Mouse (Mus musculus): ENCODE data around the gene Slc4a4. TPM values are rescaled to one million over a fixed set of nuclear protein-coding genes. Genes with fewer than 3 reads are reported as not detected.

Gene Slc4a4
- polyA plus RNA-seq, 1 experiment from 2014 or later: 1.5 TPM

- no peak overlapping the region for H3K4me2 ChIP-seq
- 74% methylated on average over 1 of the region's 1 CpGs for WGBS
- H3K9me3 ChIP-seq (ENCODE audit: control insufficient read depth, low read length): no peaks in the 10 kb centered on the region
- DNase-seq (ENCODE audit: low spot score) (no peak), ATAC-seq (replicated peaks; ENCODE audit: low FRiP score) (no peak)
- no peak overlapping the region for H3K4me3 ChIP-seq (ENCODE audit: low read depth, low read length)
- H3K27me3 ChIP-seq (replicated peaks; ENCODE audit: control insufficient read depth, insufficient read depth, low read length): no peaks in the 10 kb centered on the region
- no peaks in the 10 kb centered on the region for H3K36me3 ChIP-seq (ENCODE audit: control insufficient read depth, insufficient read depth, low read length)
- H3K27ac ChIP-seq (ENCODE audit: low read depth, low read length): no peak overlapping the region
- H3K4me1 ChIP-seq (replicated peaks; ENCODE audit: control insufficient read depth, insufficient read depth, low read length): no peaks in the 10 kb centered on the region
- H3K9ac ChIP-seq (ENCODE audit: low read depth, low read length): no peak overlapping the region
Measured at GRCm38 (mm10) chr5:88903526-88903925, 16.9 kb downstream of the Slc4a4 start.

- H3K27ac ChIP-seq (ENCODE audit: low read depth, low read length): no peak overlapping the region
- no peak overlapping the region for H3K4me2 ChIP-seq
- 70% methylated on average over 7 of the region's 7 CpGs for WGBS
- H3K4me1 ChIP-seq (replicated peaks; ENCODE audit: control insufficient read depth, insufficient read depth, low read length): no peaks in the 10 kb centered on the region
- no peaks in the 10 kb centered on the region for H3K9me3 ChIP-seq (ENCODE audit: control insufficient read depth, low read length)
- no peak for DNase-seq (ENCODE audit: low spot score)
- H3K27me3 ChIP-seq (replicated peaks; ENCODE audit: control insufficient read depth, insufficient read depth, low read length): no peaks in the 10 kb centered on the region
- no peak for ATAC-seq (replicated peaks; ENCODE audit: low FRiP score)
- no peaks in the 10 kb centered on the region for H3K36me3 ChIP-seq (ENCODE audit: control insufficient read depth, insufficient read depth, low read length)
- H3K4me3 ChIP-seq (ENCODE audit: low read depth, low read length): no peak overlapping the region
- no peak overlapping the region for H3K9ac ChIP-seq (ENCODE audit: low read depth, low read length)
Measured at GRCm38 (mm10) chr5:88904841-88905240, 18.2 kb downstream of the Slc4a4 start.

- Histone ChIP-seq H3K4me3 (ENCODE audit: low read depth, low read length) (no peak overlapping the region), H3K4me2 (no peak overlapping the region), H3K36me3 (ENCODE audit: control insufficient read depth, insufficient read depth, low read length) (no peaks in the 10 kb centered on the region), H3K9me3 (ENCODE audit: control insufficient read depth, low read length) (no peaks in the 10 kb centered on the region), H3K9ac (ENCODE audit: low read depth, low read length) (no peak overlapping the region), H3K27ac (ENCODE audit: low read depth, low read length) (no peak overlapping the region), H3K27me3 (replicated peaks; ENCODE audit: control insufficient read depth, insufficient read depth, low read length) (no peaks in the 10 kb centered on the region), H3K4me1 (replicated peaks; ENCODE audit: control insufficient read depth, insufficient read depth, low read length) (no peaks in the 10 kb centered on the region)
- DNase-seq (ENCODE audit: low spot score) (no peak), ATAC-seq (replicated peaks; ENCODE audit: low FRiP score) (no peak)
- WGBS: 94% methylated on average over 3 of the region's 3 CpGs
Measured at GRCm38 (mm10) chr5:88907615-88908014, 21.0 kb downstream of the Slc4a4 start.

GRCm38 (mm10) chr5:88912629-88913028, 26.0 kb downstream of the Slc4a4 start:
- Histone ChIP-seq H3K27me3 (replicated peaks; ENCODE audit: control insufficient read depth, insufficient read depth, low read length) (no peaks in the 10 kb centered on the region), H3K4me2 (no peak overlapping the region), H3K9ac (ENCODE audit: low read depth, low read length) (no peak overlapping the region), H3K27ac (ENCODE audit: low read depth, low read length) (no peak overlapping the region), H3K4me1 (replicated peaks; ENCODE audit: control insufficient read depth, insufficient read depth, low read length) (no peaks in the 10 kb centered on the region), H3K4me3 (ENCODE audit: low read depth, low read length) (no peak overlapping the region), H3K9me3 (ENCODE audit: control insufficient read depth, low read length) (no peaks in the 10 kb centered on the region), H3K36me3 (ENCODE audit: control insufficient read depth, insufficient read depth, low read length) (no peaks in the 10 kb centered on the region)
- no peak for ATAC-seq (replicated peaks; ENCODE audit: low FRiP score)
- DNase-seq (ENCODE audit: low spot score): no peak
- WGBS: 92% methylated on average over 2 of the region's 2 CpGs

GRCm38 (mm10) chr5:88915082-88915481, 28.5 kb downstream of the Slc4a4 start:
- 89% methylated on average over 5 of the region's 5 CpGs for WGBS
- H3K4me1 ChIP-seq (replicated peaks; ENCODE audit: control insufficient read depth, insufficient read depth, low read length): no peaks in the 10 kb centered on the region
- H3K27ac ChIP-seq (ENCODE audit: low read depth, low read length): no peak overlapping the region
- no peak overlapping the region for H3K4me2 ChIP-seq
- H3K9me3 ChIP-seq (ENCODE audit: control insufficient read depth, low read length): no peaks in the 10 kb centered on the region
- ATAC-seq (replicated peaks; ENCODE audit: low FRiP score): no peak
- no peaks in the 10 kb centered on the region for H3K36me3 ChIP-seq (ENCODE audit: control insufficient read depth, insufficient read depth, low read length)
- no peak for DNase-seq (ENCODE audit: low spot score)
- no peaks in the 10 kb centered on the region for H3K27me3 ChIP-seq (replicated peaks; ENCODE audit: control insufficient read depth, insufficient read depth, low read length)
- H3K4me3 ChIP-seq (ENCODE audit: low read depth, low read length): no peak overlapping the region
- no peak overlapping the region for H3K9ac ChIP-seq (ENCODE audit: low read depth, low read length)

- Histone ChIP-seq H3K27me3 (replicated peaks; ENCODE audit: control insufficient read depth, insufficient read depth, low read length) (no peaks in the 10 kb centered on the region), H3K27ac (ENCODE audit: low read depth, low read length) (no peak overlapping the region), H3K4me2 (no peak overlapping the region), H3K36me3 (ENCODE audit: control insufficient read depth, insufficient read depth, low read length) (no peaks in the 10 kb centered on the region), H3K4me1 (replicated peaks; ENCODE audit: control insufficient read depth, insufficient read depth, low read length) (no peaks in the 10 kb centered on the region), H3K9ac (ENCODE audit: low read depth, low read length) (no peak overlapping the region), H3K4me3 (ENCODE audit: low read depth, low read length) (no peak overlapping the region), H3K9me3 (ENCODE audit: control insufficient read depth, low read length) (no peaks in the 10 kb centered on the region)
- ATAC-seq (replicated peaks; ENCODE audit: low FRiP score) (peak; percentile 23; the same call in 1 of the 2 replicates), DNase-seq (ENCODE audit: low spot score) (no peak)
- 69% methylated on average over 9 of the region's 9 CpGs for WGBS
Measured at GRCm38 (mm10) chr5:88916501-88916971, 29.9 kb downstream of the Slc4a4 start.

- no peaks in the 10 kb centered on the region for H3K9me3 ChIP-seq (ENCODE audit: control insufficient read depth, low read length)
- no peak overlapping the region for H3K9ac ChIP-seq (ENCODE audit: low read depth, low read length)
- H3K36me3 ChIP-seq (ENCODE audit: control insufficient read depth, insufficient read depth, low read length): no peaks in the 10 kb centered on the region
- no peak overlapping the region for H3K27ac ChIP-seq (ENCODE audit: low read depth, low read length)
- no peak for ATAC-seq (replicated peaks; ENCODE audit: low FRiP score)
- H3K27me3 ChIP-seq (replicated peaks; ENCODE audit: control insufficient read depth, insufficient read depth, low read length): no peaks in the 10 kb centered on the region
- no peaks in the 10 kb centered on the region for H3K4me1 ChIP-seq (replicated peaks; ENCODE audit: control insufficient read depth, insufficient read depth, low read length)
- H3K4me2 ChIP-seq: no peak overlapping the region
- DNase-seq (ENCODE audit: low spot score): no peak
- WGBS: 80% methylated on average over 3 of the region's 3 CpGs
- no peak overlapping the region for H3K4me3 ChIP-seq (ENCODE audit: low read depth, low read length)
Measured at GRCm38 (mm10) chr5:88917221-88917620, 30.6 kb downstream of the Slc4a4 start.

GRCm38 (mm10) chr5:88917630-88918029, 31.0 kb downstream of the Slc4a4 start:
- Histone ChIP-seq H3K27ac (ENCODE audit: low read depth, low read length) (no peak overlapping the region), H3K4me2 (no peak overlapping the region), H3K4me3 (ENCODE audit: low read depth, low read length) (no peak overlapping the region), H3K9ac (ENCODE audit: low read depth, low read length) (no peak overlapping the region), H3K36me3 (ENCODE audit: control insufficient read depth, insufficient read depth, low read length) (no peaks in the 10 kb centered on the region), H3K9me3 (ENCODE audit: control insufficient read depth, low read length) (no peaks in the 10 kb centered on the region), H3K4me1 (replicated peaks; ENCODE audit: control insufficient read depth, insufficient read depth, low read length) (no peaks in the 10 kb centered on the region), H3K27me3 (replicated peaks; ENCODE audit: control insufficient read depth, insufficient read depth, low read length) (no peaks in the 10 kb centered on the region)
- ATAC-seq (replicated peaks; ENCODE audit: low FRiP score) (no peak), DNase-seq (ENCODE audit: low spot score) (no peak)
- WGBS: 76% methylated on average over 10 of the region's 10 CpGs

GRCm38 (mm10) chr5:88918538-88918937, 31.9 kb downstream of the Slc4a4 start:
- Histone ChIP-seq H3K9me3 (ENCODE audit: control insufficient read depth, low read length) (no peaks in the 10 kb centered on the region), H3K27me3 (replicated peaks; ENCODE audit: control insufficient read depth, insufficient read depth, low read length) (no peaks in the 10 kb centered on the region), H3K36me3 (ENCODE audit: control insufficient read depth, insufficient read depth, low read length) (no peaks in the 10 kb centered on the region), H3K27ac (ENCODE audit: low read depth, low read length) (no peak overlapping the region), H3K9ac (ENCODE audit: low read depth, low read length) (no peak overlapping the region), H3K4me1 (replicated peaks; ENCODE audit: control insufficient read depth, insufficient read depth, low read length) (no peaks in the 10 kb centered on the region), H3K4me3 (ENCODE audit: low read depth, low read length) (no peak overlapping the region), H3K4me2 (no peak overlapping the region)
- ATAC-seq (replicated peaks; ENCODE audit: low FRiP score) (no peak), DNase-seq (ENCODE audit: low spot score) (no peak)
- 87% methylated on average over 9 of the region's 9 CpGs for WGBS
